Mouse (Mus musculus) adrenal gland, postnatal 14 days (tissue): ENCODE measurements around the gene Rps15. TPM values are rescaled to one million over a fixed set of nuclear protein-coding genes. Genes with fewer than 3 reads are reported as not detected.

Experiments
- DNase-seq: peaks from one replicate; pipeline ENCODE4 v3.0.0; 2021; ENCODE audit warnings: mixed read lengths
- total RNA-seq: library from RNA; stranded (reverse); gene quantifications from 2 replicates; pipeline ENCODE4 v1.2.3, GENCODE M21; 2021

Gene Rps15
- total RNA-seq, 1 experiment from 2014 or later = 1,072 TPM

- DNase-seq = no peak
These were observed 3.6 kb upstream of the Rps15 start for GRCm38 (mm10) chr10:80288657-80289056.

GRCm38 (mm10) chr10:80293325-80293724 is 1.1 kb downstream of the Rps15 start:
- DNase-seq = no peak

GRCm38 (mm10) chr10:80294311-80294710 is 2.1 kb downstream of the Rps15 start:
- DNase-seq = no peak

DNA sequence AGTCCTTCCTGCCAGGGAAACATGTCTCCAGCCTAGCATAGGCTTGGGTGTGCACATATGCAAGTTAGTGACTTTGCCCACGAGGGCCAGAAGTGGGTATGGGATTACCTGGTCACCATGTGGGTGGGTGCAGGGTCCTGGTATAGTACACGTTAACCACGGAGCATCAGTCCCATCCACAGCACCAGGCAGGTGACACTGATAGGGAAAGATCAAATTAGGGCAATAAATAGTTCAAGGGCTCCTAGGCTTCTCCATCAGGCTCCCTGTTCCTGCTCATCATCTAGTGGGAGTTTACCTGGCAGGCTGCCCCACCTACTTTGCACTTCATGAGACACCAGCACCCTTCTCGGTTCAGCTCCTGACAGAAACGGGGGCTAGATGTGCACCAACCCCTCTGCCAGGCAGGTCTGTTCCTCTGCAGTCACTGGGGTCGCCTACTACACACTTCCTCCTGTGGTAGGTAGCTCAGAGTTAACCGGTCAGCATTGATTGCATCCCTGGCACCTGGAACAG is 2.6 kb downstream of the Rps15 start:
- DNase-seq = no peak

DNA sequence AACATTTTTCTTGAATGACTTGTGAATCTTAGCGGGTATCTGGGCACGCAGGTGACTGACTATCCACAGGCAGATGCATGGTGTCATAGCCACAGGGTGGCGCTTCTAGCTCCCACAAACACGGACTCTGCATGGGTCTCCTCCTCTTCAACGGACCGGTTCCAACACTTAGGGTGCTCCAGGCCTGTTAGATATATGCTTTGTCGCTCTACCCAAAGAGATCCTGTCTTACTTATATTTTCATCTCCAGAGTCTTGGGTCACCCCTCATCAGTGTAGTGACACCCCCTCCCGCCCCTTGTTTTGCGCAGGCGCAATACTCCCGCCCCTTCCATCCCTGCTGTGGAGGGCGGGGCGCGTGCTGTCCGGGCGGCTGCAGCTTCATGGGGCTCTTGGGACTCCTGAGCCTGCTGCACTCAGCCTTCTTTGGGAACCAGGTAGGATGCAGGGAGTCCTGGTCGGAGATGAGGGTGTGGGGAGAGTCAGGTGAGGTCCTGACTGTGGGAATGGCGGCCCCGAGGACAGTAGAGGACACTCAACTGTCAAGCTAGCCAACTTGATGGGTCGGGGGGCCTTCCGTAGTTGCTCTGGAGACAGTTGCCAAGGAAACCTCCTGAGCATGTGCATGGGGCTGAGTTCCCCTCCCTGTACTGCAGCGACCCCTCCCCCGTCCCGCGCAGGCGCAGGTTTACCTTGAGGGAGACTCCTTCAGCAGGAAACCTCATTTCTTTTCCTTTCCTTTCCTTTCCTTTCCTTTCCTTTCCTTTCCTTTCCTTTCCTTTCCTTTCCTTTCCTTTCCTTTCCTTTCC is 3.6 kb downstream of the Rps15 start, which contains the start of gene Apc2:
Gene Apc2, plus strand, starts transcription at position 360 of the 808 bp plus-strand sequence.
- DNase-seq = peak; percentile 79

- no peak for DNase-seq
These were observed 4.6 kb downstream of the Rps15 start for GRCm38 (mm10) chr10:80296824-80297223.

DNA sequence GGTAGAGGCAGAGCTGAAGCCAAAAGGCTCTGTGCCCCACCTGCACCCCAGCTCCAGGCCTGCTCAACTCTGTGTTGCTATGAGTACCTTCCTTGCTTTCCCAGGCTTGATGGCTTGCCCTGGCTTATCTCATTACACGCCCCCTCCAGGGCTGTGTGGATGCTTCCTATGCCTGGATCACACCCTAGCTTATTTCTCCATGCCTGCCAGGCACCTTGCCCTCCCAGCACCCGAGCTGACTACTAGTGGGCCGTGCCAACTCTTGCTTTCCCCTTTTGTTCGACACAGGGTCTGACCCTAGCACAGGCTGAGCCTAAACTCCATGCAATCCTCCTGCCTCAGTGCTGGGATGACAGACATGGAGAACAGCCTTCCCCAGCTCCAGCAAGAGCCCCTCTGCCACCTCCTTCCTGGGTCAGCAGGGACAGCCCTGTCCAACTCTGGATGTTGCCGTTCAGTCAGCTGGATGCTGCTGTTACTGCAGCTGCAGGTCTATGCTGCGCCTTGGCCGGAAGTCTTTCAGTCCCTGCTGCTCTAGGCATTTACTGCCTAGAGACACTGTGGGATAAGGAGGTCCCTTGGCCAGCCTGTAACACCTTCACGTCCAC is 5.4 kb downstream of the Rps15 start:
- no peak for DNase-seq

DNA sequence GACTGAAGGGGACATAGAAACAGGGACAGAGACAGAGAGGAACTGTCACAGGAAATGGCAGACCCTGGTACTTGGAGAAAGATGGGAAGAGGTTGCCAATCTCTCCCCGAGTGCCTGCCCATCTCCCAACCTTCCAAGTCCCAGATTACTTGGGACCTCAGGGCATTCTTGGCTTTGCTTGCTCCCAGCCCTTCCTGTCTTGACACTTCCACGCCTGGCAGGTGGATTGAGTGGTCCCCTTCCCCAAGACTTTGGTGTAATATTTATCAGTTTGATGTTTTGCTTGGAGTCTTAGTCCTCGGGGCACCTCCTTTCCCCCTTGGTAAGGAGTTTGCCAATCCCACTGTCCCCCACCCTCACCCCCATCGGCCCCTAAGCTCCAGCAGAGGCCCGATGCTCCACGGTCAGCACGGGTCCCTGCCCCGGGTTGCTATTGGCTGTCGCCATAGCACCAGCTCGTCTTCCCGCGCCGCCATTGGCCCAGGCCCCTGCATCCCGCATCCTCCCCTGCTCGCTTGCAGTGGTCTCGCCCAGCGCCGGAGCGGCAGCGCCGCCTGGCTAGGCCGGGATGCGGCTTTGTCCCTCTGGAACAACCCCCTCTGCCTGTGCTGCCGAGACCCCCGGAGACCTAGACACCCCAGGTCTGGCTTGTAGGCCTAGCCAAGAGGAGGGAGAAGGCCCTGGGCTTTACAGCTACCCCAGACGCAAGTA is 6.5 kb downstream of the Rps15 start:
- DNase-seq = peak; percentile 79

- no peak for DNase-seq
These were observed 7.0 kb downstream of the Rps15 start for GRCm38 (mm10) chr10:80299301-80299700.

- no peak for DNase-seq
These were observed 7.6 kb downstream of the Rps15 start for GRCm38 (mm10) chr10:80299824-80300223.

DNA sequence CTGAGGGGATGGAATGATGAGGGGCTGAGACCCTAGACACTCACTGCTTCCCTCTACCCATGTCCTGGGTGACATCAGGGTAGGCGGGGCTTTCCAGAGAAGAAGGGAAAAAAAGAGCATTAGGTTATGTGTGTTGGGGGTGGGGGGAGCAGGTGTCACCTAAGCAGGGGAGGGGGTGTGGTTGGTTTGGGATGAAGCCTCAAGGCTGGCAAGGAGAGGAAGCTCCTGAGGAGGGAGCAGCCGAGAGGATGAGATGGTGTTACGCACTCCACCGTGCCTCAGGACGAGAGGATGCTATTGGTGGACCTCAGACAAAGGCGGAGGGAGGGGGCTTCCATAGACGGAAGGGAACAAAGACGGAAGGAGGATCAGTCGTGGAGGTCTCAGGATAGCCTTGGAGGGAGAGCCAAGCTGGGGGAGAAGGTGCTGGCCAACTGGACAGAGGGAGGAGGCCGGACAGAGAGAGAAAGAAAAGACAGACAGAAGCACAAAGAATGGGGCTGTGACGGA is 8.5 kb downstream of the Rps15 start:
- DNase-seq = no peak

DNA sequence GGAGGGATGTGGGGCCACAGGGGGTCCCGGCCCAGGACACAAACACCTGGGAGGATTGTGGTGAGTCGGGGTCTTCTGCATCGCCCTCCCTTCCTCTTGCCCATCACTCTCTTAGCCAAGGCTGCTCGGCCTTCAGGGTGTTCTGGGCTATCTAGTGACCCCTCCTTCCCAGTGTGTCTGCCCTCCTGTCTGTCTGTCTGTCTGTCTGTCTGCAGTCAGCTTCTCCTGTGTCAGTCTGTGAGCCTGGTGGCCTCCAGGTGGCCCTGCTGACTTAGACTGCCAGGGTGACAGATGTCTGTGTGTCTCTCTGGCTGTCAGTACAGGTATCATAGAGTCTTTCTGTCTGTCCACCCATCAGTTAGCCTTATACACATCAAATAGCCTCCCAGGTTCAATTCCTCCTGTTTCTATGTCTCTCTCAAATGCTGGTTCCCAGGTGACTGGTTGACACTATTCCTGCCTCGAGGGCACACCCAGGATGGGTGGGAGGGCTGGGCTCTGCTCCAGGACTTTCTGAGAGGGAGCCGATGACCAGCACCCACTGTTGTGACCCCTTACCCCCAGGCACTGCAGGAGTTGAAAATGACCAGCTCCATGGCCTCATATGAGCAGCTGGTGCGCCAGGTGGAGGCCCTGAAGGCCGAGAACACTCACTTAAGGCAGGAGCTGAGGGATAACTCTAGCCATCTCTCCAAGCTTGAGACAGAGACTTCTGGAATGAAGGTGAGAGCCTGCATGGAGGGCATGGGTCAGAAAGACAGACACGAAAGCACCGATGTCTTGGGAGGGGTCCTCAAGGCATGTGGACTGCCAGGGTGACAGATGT is 9.2 kb downstream of the Rps15 start:
- no peak for DNase-seq

DNA sequence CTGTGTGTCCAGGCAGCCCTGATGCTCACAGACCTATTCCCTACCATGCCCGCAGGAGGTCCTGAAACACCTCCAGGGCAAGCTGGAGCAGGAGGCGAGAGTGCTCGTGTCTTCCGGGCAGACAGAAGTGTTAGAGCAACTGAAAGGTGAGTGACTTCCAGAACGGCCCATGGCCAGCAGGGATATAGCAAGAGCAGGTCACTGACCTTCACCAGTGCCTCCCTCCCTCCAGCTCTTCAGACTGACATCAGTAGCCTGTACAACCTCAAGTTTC is 9.8 kb downstream of the Rps15 start:
- DNase-seq = no peak

- DNase-seq = peak; percentile 83
These were observed 10.2 kb downstream of the Rps15 start for GRCm38 (mm10) chr10:80302471-80302881.

- no peak for DNase-seq
These were observed 12.2 kb downstream of the Rps15 start for GRCm38 (mm10) chr10:80304458-80304857.

DNA sequence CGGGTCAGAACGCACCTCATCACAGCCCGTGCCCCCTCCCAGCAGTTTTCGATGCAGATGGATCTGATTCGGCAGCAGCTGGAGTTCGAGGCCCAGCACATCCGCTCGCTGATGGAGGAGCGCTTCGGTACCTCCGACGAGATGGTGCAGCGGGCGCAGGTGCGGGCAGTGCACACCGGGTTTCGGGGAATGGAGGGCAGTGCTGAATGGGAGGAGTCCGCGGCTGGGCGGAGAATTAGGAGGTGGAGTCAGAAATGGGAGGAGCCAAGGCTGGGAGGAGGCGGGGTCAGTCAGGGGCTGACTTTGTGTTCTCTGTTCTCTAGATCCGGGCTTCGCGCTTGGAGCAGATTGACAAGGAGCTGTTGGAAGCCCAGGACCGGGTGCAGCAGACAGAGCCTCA is 12.6 kb downstream of the Rps15 start:
- peak; percentile 67 for DNase-seq

DNA sequence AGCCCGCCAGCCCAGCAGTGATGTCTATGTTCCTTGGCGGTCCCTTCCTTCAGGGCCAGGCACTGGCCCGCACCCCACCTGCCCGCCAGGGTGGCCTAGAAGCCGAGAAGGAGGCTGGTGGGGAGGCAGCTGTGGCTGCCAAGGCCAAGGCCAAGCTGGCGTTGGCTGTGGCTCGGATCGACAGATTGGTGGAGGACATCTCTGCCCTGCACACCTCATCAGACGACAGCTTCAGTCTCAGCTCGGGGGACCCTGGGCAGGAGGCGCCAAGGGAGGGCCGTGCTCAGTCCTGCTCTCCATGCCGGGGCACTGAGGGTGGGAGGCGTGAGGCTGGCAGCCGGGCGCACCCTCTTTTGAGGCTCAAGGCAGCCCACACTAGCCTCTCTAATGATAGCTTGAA is 19.3 kb downstream of the Rps15 start:
- DNase-seq = no peak

GRCm38 (mm10) chr10:80312586-80313504 is 20.6 kb downstream of the Rps15 start:
- DNase-seq = no peak

DNA sequence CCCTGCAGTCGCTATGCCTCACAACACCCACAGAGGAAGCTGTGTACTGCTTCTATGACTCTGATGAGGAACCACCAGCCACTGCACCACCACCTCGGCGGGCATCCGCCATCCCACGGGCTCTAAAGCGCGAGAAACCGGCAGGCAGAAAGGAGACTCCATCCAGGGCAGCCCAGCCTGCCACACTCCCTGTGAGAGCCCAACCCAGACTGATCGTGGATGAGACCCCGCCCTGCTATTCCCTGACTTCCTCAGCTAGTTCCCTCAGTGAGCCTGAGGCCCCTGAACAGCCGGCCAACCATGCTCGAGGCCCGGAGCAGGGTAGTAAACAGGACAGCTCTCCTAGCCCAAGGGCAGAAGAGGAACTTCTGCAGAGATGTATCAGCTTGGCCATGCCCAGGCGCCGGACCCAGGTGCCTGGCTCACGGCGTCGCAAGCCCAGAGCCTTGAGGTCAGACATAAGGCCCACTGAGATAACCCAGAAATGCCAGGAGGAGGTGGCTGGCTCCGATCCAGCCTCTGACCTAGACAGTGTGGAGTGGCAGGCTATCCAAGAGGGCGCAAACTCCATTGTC is 21.5 kb downstream of the Rps15 start:
- DNase-seq = no peak

DNA sequence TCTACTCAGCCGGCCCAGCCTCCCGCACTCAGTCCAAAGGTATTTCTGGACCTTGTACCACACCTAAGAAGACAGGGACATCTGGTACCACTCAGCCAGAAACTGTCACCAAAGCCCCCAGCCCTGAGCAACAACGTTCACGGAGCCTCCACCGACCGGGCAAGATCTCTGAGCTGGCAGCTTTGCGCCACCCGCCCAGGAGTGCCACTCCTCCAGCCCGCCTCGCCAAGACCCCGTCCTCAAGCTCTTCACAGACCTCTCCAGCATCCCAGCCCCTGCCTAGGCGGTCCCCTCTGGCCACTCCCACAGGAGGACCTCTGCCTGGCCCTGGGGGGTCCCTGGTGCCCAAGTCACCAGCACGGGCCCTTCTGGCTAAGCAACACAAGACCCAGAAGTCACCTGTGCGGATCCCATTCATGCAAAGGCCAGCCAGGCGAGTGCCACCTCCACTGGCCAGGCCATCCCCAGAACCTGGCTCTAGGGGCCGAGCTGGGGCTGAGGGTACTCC is 22.3 kb downstream of the Rps15 start:
- DNase-seq = no peak
